Mouse (Mus musculus): ENCODE measurements at regions not wholly inside any gene's neighbourhood (a gene's known extent, or its start where the extent isn't known, plus 50 kb on each side); places are given as distances from the start of the nearest gene placed in this dataset.

- no peaks in the 10 kb centered on the region for H3K36me3 ChIP-seq (ENCODE audit: control insufficient read depth in 1 of 2, insufficient read depth in 2 of 2, low read length in 2 of 2)
- DNase-seq (ENCODE audit: low read depth, low spot score), result peak; percentile 58
- no peaks in the 10 kb centered on the region for H3K79me2 ChIP-seq (ENCODE audit: control insufficient read depth, insufficient read depth, low read length, poor library complexity)
- H3K9me3 ChIP-seq (replicated peaks; ENCODE audit: insufficient read depth, low read length), result no peaks in the 10 kb centered on the region
- H3K27me3 ChIP-seq (ENCODE audit: control insufficient read depth in 1 of 2, insufficient read depth in 2 of 2, low read length in 2 of 2), result no peaks in the 10 kb centered on the region; a peak in 1 of 4 replicates
- no peak overlapping the region for H3K4me3 ChIP-seq (ENCODE audit: control insufficient read depth in 1 of 2, insufficient read depth in 1 of 2, low read depth in 2 of 2, low read length in 2 of 2)
- TF ChIP-seq ZC3H11A (IDR thresholded peaks at IDR 0.05; ENCODE audit: low read depth, low read length) (peak; percentile 79), CTCF (IDR thresholded peaks at IDR 0.05 in 2 of 3, conservative IDR thresholded peaks at IDR 0.05 in 1 of 3; ENCODE audit: control insufficient read depth in 1 of 3, insufficient read depth in 1 of 3, low read depth in 2 of 3, low read length in 3 of 3, poor library complexity in 1 of 3, severe bottlenecking in 1 of 3) (peak in 2 of 3 experiments; percentile 30 to 75; a peak in 4 of 6 replicates), ZKSCAN1 (IDR thresholded peaks at IDR 0.05; ENCODE audit: low read depth, low read length) (peak; percentile 58; the same call in 1 of the 2 replicates), MYC (IDR thresholded peaks at IDR 0.05; ENCODE audit: low read depth, low read length) (no peak), MYB (IDR thresholded peaks at IDR 0.05; ENCODE audit: low read depth, low read length) (no peak), RAD21 (IDR thresholded peaks at IDR 0.05; ENCODE audit: low read depth, low read length) (peak; percentile 81), MAX (IDR thresholded peaks at IDR 0.05; ENCODE audit: low read length) (no peak), MXI1 (IDR thresholded peaks at IDR 0.05; ENCODE audit: low read depth, low read length) (no peak), POLR2AphosphoS2 (IDR thresholded peaks at IDR 0.05; ENCODE audit: low read length) (no peak), SMC3 (IDR thresholded peaks at IDR 0.05; ENCODE audit: low read depth, low read length) (peak; percentile 75)
- H3K27ac ChIP-seq (ENCODE audit: control insufficient read depth, low read depth, low read length), result no peak overlapping the region
- no peaks in the 10 kb centered on the region for H3K4me1 ChIP-seq (ENCODE audit: control insufficient read depth in 1 of 2, insufficient read depth in 2 of 2, low read length in 2 of 2)
- no peak overlapping the region for H3K9ac ChIP-seq (ENCODE audit: control insufficient read depth, low read depth, low read length, poor library complexity, severe bottlenecking)
Observed at GRCm38 (mm10) chr6:8831204-8831603, 52.9 kb upstream of the Ica1 start.

GRCm38 (mm10) chr6:8832924-8833323 lies 54.6 kb upstream of the Ica1 start:
- Histone ChIP-seq H3K4me3 (ENCODE audit: control insufficient read depth in 1 of 2, insufficient read depth in 1 of 2, low read depth in 2 of 2, low read length in 2 of 2) (no peak overlapping the region), H3K9me3 (replicated peaks; ENCODE audit: insufficient read depth, low read length) (no peaks in the 10 kb centered on the region), H3K27me3 (ENCODE audit: control insufficient read depth in 1 of 2, insufficient read depth in 2 of 2, low read length in 2 of 2) (peaks cover 0 to under 1% of the 10 kb centered on the region in 2 experiments; a peak in 2 of 4 replicates), H3K79me2 (ENCODE audit: control insufficient read depth, insufficient read depth, low read length, poor library complexity) (no peaks in the 10 kb centered on the region), H3K36me3 (ENCODE audit: control insufficient read depth in 1 of 2, insufficient read depth in 2 of 2, low read length in 2 of 2) (no peaks in the 10 kb centered on the region), H3K4me1 (ENCODE audit: control insufficient read depth in 1 of 2, insufficient read depth in 2 of 2, low read length in 2 of 2) (no peaks in the 10 kb centered on the region), H3K27ac (ENCODE audit: control insufficient read depth, low read depth, low read length) (no peak overlapping the region), H3K9ac (ENCODE audit: control insufficient read depth, low read depth, low read length, poor library complexity, severe bottlenecking) (no peak overlapping the region)
- DNase-seq (ENCODE audit: low read depth, low spot score), result no peak
- TF ChIP-seq BHLHE40 (IDR thresholded peaks at IDR 0.05; ENCODE audit: borderline replicate concordance, low read depth, low read length), result no peak
- no peak for TF ChIP-seq ELF1 (IDR thresholded peaks at IDR 0.05; ENCODE audit: low read depth, low read length)
- TF ChIP-seq MEF2A (IDR thresholded peaks at IDR 0.05; ENCODE audit: extremely low read depth, insufficient replicate concordance, low read depth, low read length, poor library complexity, severe bottlenecking), result no peak
- no peak for TF ChIP-seq USF1 (IDR thresholded peaks at IDR 0.05; ENCODE audit: low read depth, low read length)
- no peak for TF ChIP-seq POLR2AphosphoS5 (IDR thresholded peaks at IDR 0.05; ENCODE audit: borderline replicate concordance, low read depth, low read length)
- no peak for TF ChIP-seq TCF12 (IDR thresholded peaks at IDR 0.05; ENCODE audit: low read depth, low read length)
- no peak for TF ChIP-seq GABPA (IDR thresholded peaks at IDR 0.05; ENCODE audit: low read depth, low read length)

Data from MEL (cell line).